Mouse (Mus musculus) kidney, adult 2 months (tissue): Measurements from ENCODE around the gene Ndc1.

Experiments
- CTCF ChIP-seq: fragments of 200-500 bp; conservative IDR thresholded peaks from 2 replicates; pipeline ENCODE4 v1.5.1; 2011; ENCODE audit warnings: low read depth, mild to moderate bottlenecking, control low read depth, low read length, moderate library complexity, mixed read lengths; ENCODE audit not compliant: insufficient read depth, insufficient read length
- POLR2A ChIP-seq: fragments of 200-500 bp; IDR thresholded peaks from one replicate; pipeline ENCODE4 v1.6.1; 2011; ENCODE audit warnings: low read depth, low read length, control low read depth

DNA sequence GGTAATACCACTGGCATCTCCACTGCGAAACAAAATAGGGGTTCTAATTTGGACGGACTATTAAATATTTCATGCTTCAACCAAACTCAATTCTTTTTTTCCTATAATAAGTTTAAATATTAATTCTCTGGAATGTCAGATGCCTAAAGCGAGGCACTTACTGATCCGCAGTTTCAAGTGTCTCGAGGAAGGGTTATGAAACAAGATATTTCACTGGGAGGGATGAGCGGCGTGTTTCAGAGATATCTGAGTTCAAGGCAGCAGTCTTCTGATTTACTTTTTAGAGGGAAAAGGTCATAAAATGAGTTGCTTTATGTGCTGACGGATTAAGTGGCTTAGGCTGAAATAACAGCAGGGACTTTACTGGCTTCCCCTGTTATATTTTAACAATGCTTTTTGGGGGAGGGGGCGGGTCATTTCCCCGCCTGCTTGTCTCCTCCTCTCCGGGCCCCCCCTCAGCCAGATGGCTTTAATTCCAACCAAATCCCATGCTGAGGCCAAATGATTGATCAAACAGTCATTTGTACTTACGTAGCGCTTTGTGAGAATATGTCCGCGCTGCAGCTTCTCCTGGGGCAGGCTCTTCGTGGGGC lies 75.4 kb downstream of the Ndc1 start:
- TF ChIP-seq CTCF (no peak), POLR2A (no peak)
